Mouse (Mus musculus): Measurements from ENCODE around the gene Tyro3. TPM values are rescaled to one million over a fixed set of nuclear protein-coding genes. Genes with fewer than 3 reads are reported as not detected.

Gene Tyro3
- polyA plus RNA-seq, 1 experiment from 2014 or later = 27.7 TPM

DNA sequence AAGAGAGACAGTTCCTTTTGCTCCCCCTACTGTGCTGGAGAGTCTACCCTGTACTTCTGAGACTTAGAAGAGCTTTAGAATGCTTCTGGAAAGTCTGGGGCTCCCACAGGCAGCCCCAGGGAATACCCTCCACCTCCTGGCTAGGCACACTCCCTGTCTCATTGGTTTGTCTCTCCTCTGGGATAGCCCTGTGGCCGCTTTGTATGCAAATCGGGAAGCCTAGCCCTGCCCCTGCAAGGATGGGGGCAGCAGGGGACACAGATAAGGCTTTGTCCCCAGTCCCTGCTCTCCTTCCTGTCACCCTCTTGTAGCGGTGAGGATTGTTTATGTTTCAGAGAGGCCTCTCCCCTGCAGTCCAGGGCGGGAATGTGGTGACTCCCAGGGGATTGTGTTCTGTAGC, 11.3 kb downstream of the Tyro3 start:
- ATAC-seq (ENCODE audit: low FRiP score, low read depth) = no peak
- WGBS = 47% methylated on average over 4 of the region's 4 CpGs
- no peaks in the 10 kb centered on the region for H3K27me3 ChIP-seq
- H3K4me2 ChIP-seq = no peak overlapping the region
- H3K9ac ChIP-seq = no peak overlapping the region
- no peak overlapping the region for H3K4me3 ChIP-seq
- peaks cover 21% of the 10 kb centered on the region for H3K36me3 ChIP-seq
- peaks cover 19% of the 10 kb centered on the region for H3K4me1 ChIP-seq (replicated peaks)
- H3K9me3 ChIP-seq = no peaks in the 10 kb centered on the region
- H3K27ac ChIP-seq (replicated peaks) = no peak overlapping the region

DNA sequence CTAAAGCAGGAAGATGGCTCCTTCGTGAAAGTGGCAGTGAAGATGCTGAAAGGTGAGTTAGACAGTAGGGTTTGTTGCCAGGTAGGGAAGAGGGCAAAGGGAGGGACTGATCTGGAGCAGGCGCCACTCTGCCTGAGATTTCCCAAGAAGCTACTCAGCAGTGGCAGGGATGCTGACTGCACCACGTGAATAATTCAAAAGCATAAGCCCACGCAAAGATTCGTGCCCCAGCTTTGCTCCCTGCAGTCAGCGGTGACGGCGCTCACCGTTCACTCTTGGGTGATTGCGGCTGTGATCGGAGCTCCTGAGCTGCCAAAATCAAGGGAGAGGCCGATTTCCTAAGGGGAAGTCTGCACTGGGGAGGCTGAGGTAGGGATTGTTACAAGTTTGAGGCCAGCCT, 13.4 kb downstream of the Tyro3 start:
- Histone ChIP-seq H3K27me3 (no peaks in the 10 kb centered on the region), H3K9ac (no peak overlapping the region), H3K9me3 (no peaks in the 10 kb centered on the region), H3K4me2 (no peak overlapping the region), H3K4me3 (no peak overlapping the region), H3K4me1 (replicated peaks) (0 out of 2 replicates have a peak, but pooled peaks cover 5% of the 10 kb centered on the region), H3K36me3 (peaks cover 21% of the 10 kb centered on the region), H3K27ac (replicated peaks) (no peak overlapping the region)
- 64% methylated on average over 12 of the region's 12 CpGs for WGBS
- ATAC-seq (ENCODE audit: low FRiP score, low read depth) = no peak

DNA sequence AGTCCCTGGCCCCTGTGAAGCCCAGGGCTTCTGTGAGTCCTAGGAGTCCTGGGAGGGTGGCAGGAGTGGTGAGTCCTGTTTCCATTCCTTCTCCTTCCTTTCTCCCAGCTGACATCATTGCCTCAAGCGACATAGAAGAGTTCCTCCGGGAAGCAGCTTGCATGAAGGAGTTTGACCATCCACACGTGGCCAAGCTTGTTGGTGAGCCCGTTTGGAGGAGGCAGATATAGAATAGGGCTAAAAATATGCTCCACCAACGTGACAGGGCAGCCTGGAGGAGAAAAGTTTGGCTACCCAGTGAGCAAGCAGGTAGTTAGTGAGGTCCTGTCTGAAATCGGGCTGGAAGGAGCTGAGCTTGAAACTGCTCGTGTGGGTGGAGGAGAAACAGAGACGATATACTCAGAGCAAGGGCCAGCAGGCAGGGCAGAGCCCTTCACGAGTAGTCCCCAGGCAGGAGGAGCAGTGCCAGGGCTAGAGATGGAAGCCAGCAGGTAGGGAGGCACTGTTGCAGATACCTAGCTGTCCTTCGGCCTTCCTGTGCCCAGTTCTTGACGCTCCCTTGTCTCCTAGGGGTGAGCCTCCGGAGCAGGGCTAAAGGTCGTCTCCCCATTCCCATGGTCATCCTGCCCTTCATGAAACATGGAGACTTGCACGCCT, 14.1 kb downstream of the Tyro3 start:
- Histone ChIP-seq H3K9ac (no peak overlapping the region), H3K4me2 (no peak overlapping the region), H3K27me3 (no peaks in the 10 kb centered on the region), H3K9me3 (no peaks in the 10 kb centered on the region), H3K4me1 (replicated peaks) (0 out of 2 replicates have a peak, but pooled peaks cover 5% of the 10 kb centered on the region), H3K36me3 (peaks cover 21% of the 10 kb centered on the region), H3K4me3 (no peak overlapping the region), H3K27ac (replicated peaks) (no peak overlapping the region)
- ATAC-seq (ENCODE audit: low FRiP score, low read depth) = no peak
- WGBS = 91% methylated on average over 14 of the region's 14 CpGs

DNA sequence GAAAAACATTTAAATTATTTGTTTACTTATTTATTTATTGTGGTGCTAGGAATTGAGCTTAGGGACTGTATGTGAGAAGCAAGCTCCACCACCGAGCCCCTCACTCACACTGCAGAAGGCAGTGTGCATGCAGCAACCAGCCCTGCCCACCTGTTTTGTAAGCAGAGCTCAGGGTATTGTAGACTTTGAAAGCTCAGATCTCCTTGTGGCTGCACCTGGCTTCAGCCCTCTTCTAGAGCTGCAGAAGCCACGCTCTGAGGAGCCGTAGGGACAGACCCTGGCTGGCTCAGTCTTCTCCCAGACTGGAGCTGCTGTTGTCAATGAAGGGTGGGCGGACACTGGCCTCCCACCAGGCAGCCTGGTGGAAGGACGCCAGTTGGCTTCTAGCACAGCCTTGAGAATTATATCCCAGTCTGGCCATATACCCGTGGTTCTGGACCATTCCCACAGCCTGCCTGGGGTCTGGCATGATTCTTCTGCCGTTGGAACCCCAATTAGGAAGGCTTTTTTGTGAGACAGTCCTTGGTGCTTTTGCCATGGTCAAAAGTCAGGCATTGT, 16.9 kb downstream of the Tyro3 start:
- 0 out of 2 replicates have a peak, but pooled peaks cover 8% of the 10 kb centered on the region for H3K4me1 ChIP-seq (replicated peaks)
- peaks cover 17% of the 10 kb centered on the region for H3K36me3 ChIP-seq
- peak overlapping the region; percentile 68 for H3K27ac ChIP-seq (replicated peaks)
- no peaks in the 10 kb centered on the region for H3K27me3 ChIP-seq
- no peaks in the 10 kb centered on the region for H3K9me3 ChIP-seq
- no peak overlapping the region for H3K4me2 ChIP-seq
- H3K4me3 ChIP-seq = no peak overlapping the region
- peak; percentile 71 for ATAC-seq (ENCODE audit: low FRiP score, low read depth)
- no peak overlapping the region for H3K9ac ChIP-seq
- 61% methylated on average over 7 of the region's 7 CpGs for WGBS

DNA sequence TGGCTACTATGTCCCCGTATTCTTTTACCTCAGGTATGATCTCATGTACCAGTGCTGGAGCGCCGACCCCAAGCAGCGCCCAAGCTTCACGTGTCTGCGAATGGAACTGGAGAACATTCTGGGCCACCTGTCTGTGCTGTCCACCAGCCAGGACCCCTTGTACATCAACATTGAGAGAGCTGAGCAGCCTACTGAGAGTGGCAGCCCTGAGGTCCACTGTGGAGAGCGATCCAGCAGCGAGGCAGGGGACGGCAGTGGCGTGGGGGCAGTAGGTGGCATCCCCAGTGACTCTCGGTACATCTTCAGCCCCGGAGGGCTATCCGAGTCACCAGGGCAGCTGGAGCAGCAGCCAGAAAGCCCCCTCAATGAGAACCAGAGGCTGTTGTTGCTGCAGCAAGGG, 19.1 kb downstream of the Tyro3 start:
- no peak overlapping the region for H3K4me3 ChIP-seq
- H3K27me3 ChIP-seq = no peaks in the 10 kb centered on the region
- ATAC-seq (ENCODE audit: low FRiP score, low read depth) = no peak
- H3K27ac ChIP-seq (replicated peaks) = peak overlapping the region; percentile 51
- 92% methylated on average over 13 of the region's 13 CpGs for WGBS
- no peak overlapping the region for H3K4me2 ChIP-seq
- 0 out of 2 replicates have a peak, but pooled peaks cover 8% of the 10 kb centered on the region for H3K4me1 ChIP-seq (replicated peaks)
- H3K9me3 ChIP-seq = no peaks in the 10 kb centered on the region
- H3K36me3 ChIP-seq = no peaks in the 10 kb centered on the region
- no peak overlapping the region for H3K9ac ChIP-seq

DNA sequence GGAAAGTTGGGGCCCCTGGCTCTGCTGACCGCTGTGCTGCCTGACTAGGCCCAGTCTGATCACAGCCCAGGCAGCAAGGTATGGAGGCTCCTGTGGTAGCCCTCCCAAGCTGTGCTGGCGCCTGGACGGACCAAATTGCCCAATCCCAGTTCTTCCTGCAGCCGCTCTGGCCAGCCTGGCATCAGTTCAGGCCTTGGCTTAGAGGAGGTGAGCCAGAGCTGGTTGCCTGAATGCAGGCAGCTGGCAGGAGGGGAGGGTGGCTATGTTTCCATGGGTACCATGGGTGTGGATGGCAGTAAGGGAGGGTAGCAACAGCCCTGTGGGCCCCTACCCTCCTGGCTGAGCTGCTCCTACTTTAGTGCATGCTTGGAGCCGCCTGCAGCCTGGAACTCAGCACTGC, 19.5 kb downstream of the Tyro3 start:
- H3K9me3 ChIP-seq = no peaks in the 10 kb centered on the region
- H3K4me1 ChIP-seq (replicated peaks) = 0 out of 2 replicates have a peak, but pooled peaks cover 8% of the 10 kb centered on the region
- H3K4me2 ChIP-seq = no peak overlapping the region
- 64% methylated on average over 5 of the region's 5 CpGs for WGBS
- no peak overlapping the region for H3K9ac ChIP-seq
- ATAC-seq (ENCODE audit: low FRiP score, low read depth) = peak; percentile 89
- H3K4me3 ChIP-seq = no peak overlapping the region
- H3K27ac ChIP-seq (replicated peaks) = peak overlapping the region; percentile 51
- no peaks in the 10 kb centered on the region for H3K36me3 ChIP-seq
- no peaks in the 10 kb centered on the region for H3K27me3 ChIP-seq

DNA sequence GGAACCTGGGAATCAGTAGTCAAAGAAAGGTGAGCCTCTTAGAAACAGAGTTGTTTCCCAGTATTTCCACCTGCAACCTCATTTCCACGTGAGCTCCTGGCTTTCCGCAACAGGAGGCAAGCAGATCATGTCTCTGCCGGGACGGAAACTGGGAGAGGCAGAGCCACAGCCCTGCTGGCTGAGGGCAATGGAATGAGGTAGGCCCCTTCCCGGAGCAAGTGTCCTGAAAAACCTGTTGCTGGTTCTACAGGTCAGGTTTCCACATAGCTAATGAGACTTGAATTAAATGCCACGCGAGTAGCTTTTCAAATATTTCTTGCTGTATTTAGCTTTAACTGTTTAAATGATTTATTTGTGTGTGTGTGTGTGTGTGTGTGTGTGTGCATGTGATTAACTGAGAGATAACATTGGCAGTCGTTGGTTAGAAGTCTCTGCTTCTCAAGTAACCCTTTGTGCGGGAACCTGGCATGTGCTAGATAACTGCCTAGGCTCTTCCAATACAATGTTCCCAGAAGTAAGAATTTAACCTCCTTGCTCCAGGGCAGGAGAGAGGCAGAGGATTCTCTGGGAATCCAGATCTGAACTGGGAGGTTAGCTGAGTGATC, 21.2 kb downstream of the Tyro3 start:
- H3K4me3 ChIP-seq = no peak overlapping the region
- no peak overlapping the region for H3K9ac ChIP-seq
- no peaks in the 10 kb centered on the region for H3K36me3 ChIP-seq
- no peaks in the 10 kb centered on the region for H3K9me3 ChIP-seq
- 0 out of 2 replicates have a peak, but pooled peaks cover 8% of the 10 kb centered on the region for H3K4me1 ChIP-seq (replicated peaks)
- no peak for ATAC-seq (ENCODE audit: low FRiP score, low read depth)
- no peak overlapping the region for H3K27ac ChIP-seq (replicated peaks)
- WGBS = 74% methylated on average over 9 of the region's 9 CpGs
- H3K4me2 ChIP-seq = no peak overlapping the region
- no peaks in the 10 kb centered on the region for H3K27me3 ChIP-seq

DNA sequence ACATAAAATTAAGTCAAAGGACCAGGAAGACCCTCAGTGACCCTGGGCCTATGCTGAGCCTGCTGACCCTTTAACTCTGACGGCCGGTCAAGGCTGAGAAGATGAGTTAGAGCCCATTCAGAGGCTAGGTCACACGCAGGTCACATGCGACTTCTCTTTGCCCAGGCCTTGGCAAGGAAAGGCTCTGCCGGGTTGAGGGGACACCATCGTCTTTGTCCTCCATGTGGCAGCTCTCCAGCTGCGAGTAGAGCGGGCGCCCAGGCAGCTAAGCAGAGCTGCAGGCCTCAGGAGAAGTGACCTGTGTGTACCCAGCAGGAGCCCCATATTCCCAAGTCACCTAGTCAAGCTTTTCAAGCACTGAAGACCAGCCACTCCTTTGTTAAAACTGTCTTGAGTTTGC, 23.6 kb downstream of the Tyro3 start:
- no peak overlapping the region for H3K9ac ChIP-seq
- H3K27ac ChIP-seq (replicated peaks) = no peak overlapping the region
- H3K4me1 ChIP-seq (replicated peaks) = 0 out of 2 replicates have a peak, but pooled peaks cover 3% of the 10 kb centered on the region
- H3K36me3 ChIP-seq = no peaks in the 10 kb centered on the region
- no peak for ATAC-seq (ENCODE audit: low FRiP score, low read depth)
- no peaks in the 10 kb centered on the region for H3K27me3 ChIP-seq
- H3K4me3 ChIP-seq = no peak overlapping the region
- 67% methylated on average over 9 of the region's 9 CpGs for WGBS
- H3K4me2 ChIP-seq = no peak overlapping the region
- no peaks in the 10 kb centered on the region for H3K9me3 ChIP-seq

DNA sequence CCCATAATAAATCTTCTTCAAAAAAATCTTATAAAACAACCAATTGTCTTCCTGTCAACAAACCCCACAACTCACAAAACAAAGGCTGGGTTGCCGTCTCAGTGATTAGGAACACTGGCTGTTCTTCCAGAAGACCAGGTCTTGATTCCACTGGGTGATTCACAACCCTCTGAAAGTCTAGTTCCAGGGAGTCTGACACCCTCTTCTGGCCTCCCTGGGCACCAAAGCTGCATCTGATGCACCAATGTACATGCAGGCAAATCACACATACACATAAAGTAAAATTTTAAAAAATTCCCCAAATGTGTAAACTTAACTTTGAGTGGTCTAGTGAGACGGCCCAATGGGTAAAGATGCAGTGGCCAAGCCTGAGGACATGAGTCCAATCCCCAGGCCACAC, 33.0 kb downstream of the Tyro3 start:
- Histone ChIP-seq H3K9me3 (no peaks in the 10 kb centered on the region), H3K27ac (replicated peaks) (no peak overlapping the region), H3K4me2 (no peak overlapping the region), H3K4me3 (no peak overlapping the region), H3K4me1 (replicated peaks) (no peaks in the 10 kb centered on the region), H3K27me3 (no peaks in the 10 kb centered on the region), H3K9ac (no peak overlapping the region), H3K36me3 (no peaks in the 10 kb centered on the region)
- 74% methylated on average over 2 of the region's 2 CpGs for WGBS
- no peak for ATAC-seq (ENCODE audit: low FRiP score, low read depth)

DNA sequence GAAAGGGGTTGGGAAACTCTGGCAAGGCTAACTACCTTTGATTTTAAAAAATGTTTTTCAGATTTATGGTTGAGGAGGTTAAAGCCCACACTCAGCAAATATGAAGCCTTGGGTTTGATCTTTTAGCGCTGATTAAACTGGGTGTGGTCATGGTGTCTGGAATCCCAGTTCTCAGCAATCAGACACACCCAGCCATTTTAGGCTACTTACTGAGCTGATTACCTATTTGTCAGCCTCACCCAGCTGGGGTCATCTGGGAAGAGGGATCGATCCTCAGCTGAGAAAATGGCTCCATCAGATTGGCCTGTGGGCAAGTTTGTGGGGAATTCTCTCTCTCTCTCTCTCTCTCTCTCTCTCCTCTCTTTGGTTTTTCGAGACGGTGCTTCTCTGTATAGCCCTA, 36.7 kb downstream of the Tyro3 start:
- no peaks in the 10 kb centered on the region for H3K4me1 ChIP-seq (replicated peaks)
- no peaks in the 10 kb centered on the region for H3K36me3 ChIP-seq
- ATAC-seq (ENCODE audit: low FRiP score, low read depth) = no peak
- WGBS = 94% methylated on average over 4 of the region's 4 CpGs
- H3K9me3 ChIP-seq = no peaks in the 10 kb centered on the region
- no peaks in the 10 kb centered on the region for H3K27me3 ChIP-seq
- H3K4me3 ChIP-seq = no peak overlapping the region
- H3K9ac ChIP-seq = no peak overlapping the region
- H3K4me2 ChIP-seq = no peak overlapping the region
- H3K27ac ChIP-seq (replicated peaks) = no peak overlapping the region

DNA sequence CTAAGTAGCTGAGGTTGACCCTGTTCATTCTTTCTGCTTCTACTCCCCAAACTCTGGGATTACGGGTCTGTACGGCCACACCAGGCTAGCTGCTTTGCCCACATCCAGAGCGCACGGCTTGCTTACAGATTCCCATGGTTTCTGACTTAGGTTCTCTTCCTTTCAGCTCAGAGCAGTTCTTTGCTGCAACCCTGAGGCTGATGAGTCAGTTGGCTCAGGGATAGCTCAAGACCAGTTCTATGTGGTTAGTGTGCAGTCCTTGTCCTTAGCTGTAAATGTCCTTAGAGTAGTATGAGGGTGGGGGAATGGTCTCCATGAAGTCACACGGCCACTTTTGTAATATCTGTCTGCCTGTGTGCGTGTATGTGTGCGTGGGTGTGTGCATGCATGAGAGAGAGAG, 40.1 kb downstream of the Tyro3 start:
- ATAC-seq (ENCODE audit: low FRiP score, low read depth) = no peak
- H3K27me3 ChIP-seq = no peaks in the 10 kb centered on the region
- H3K9me3 ChIP-seq = no peaks in the 10 kb centered on the region
- H3K36me3 ChIP-seq = no peaks in the 10 kb centered on the region
- H3K4me3 ChIP-seq = no peak overlapping the region
- no peaks in the 10 kb centered on the region for H3K4me1 ChIP-seq (replicated peaks)
- WGBS = 94% methylated on average over 7 of the region's 7 CpGs
- no peak overlapping the region for H3K4me2 ChIP-seq
- H3K27ac ChIP-seq (replicated peaks) = no peak overlapping the region
- no peak overlapping the region for H3K9ac ChIP-seq

DNA sequence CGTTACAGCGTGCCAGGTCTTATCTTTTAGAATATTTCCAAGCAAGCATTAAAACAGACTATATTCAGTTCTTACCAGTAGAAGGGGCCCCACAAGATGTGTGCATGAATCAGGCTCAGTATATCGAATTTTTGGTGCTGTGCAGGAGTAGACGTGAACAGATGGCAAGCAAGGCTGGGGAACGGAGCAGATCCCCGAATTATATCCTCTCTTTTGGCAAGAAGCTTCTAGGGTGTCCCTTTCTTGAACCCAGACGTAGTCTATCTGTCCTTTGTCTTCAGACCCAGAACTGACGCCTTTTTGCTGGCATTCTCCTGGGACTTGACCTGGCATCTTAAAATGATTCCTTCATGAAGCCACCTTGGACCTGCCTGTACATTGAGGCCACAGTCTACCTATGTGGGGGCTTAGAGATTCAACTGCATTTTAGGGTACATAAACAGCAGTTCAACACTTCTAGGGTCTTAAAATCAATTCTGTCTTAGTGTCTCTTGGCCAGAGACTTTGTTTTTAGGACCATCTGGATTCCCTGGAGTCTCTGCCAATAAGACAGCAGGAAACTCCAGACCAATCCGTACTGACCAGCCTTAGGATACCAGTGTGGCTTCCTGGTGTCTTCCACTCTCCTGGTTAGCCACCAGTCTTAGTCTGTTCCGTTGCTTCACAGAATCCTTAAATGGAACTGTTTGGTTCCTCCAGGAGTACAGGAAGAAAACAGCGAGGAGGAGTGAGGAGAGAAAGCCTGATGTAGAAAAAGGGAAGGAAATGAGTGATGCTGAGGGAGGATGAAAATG, 41.0 kb downstream of the Tyro3 start:
- H3K4me1 ChIP-seq (replicated peaks) = no peaks in the 10 kb centered on the region
- no peaks in the 10 kb centered on the region for H3K27me3 ChIP-seq
- H3K36me3 ChIP-seq = no peaks in the 10 kb centered on the region
- H3K9me3 ChIP-seq = no peaks in the 10 kb centered on the region
- no peak for ATAC-seq (ENCODE audit: low FRiP score, low read depth)
- no peak overlapping the region for H3K9ac ChIP-seq
- H3K4me3 ChIP-seq = no peak overlapping the region
- 83% methylated on average over 11 of the region's 11 CpGs for WGBS
- no peak overlapping the region for H3K4me2 ChIP-seq
- no peak overlapping the region for H3K27ac ChIP-seq (replicated peaks)
